ENCODE assay signal across 17 mouse cellular contexts in the genomic region with DNA sequence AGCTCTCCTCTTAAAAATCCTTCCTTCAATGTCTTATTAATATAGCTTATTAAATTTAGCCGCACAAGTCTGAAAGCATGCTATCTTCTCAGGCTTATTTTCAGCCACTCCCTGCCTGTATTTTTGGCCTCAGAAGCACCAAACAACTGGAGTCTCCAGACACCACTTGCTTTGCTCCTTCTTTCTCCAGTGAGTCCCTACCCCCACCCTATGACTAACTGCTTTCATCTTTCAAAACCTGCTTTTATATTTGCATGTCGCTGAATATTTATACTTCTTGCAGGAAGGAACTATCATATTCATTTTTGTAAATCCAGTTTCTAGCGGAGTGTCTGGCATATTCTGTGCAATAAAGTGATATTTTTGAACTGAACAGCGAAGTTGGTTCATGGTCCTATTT.
"Had no signal": no experiment of that assay in that cellular context is flagged by ENCODE, and none has a peak within 500 bp of the region (broad histone marks: within the 10 kb centered on the region; RNA-seq: fewer than 3 reads in every experiment).

No protein-coding gene starts in this region.

- H3K27me3 ChIP-seq: liver, embryonic 13.5 days; midbrain, embryonic 12.5 days; midbrain, embryonic 15.5 days; neural tube, embryonic 13.5 days had no signal

- ATAC-seq: midbrain, embryonic 15.5 days had no signal

- H3K27ac ChIP-seq: kidney, postnatal 0 days; liver, embryonic 13.5 days; macrophage; midbrain, embryonic 12.5 days; midbrain, embryonic 15.5 days; neural tube, embryonic 13.5 days; stomach, postnatal 0 days had no signal

- H3K36me3 ChIP-seq: liver, embryonic 13.5 days; midbrain, embryonic 15.5 days; neural tube, embryonic 13.5 days had no signal

- H3K4me3 ChIP-seq: liver, embryonic 13.5 days; midbrain, embryonic 12.5 days; midbrain, embryonic 15.5 days; neural tube, embryonic 13.5 days had no signal

- DNase-seq: kidney, adult 18-20 months; kidney, postnatal 25 days; liver, embryonic 13.5 days; lung, adult 2 months; lung, postnatal 14 days; retina, postnatal 1 day; right cerebral cortex, postnatal 14 days; right cerebral cortex, postnatal 4 days; thymus, adult 2 months; thymus, postnatal 14 days; thymus, postnatal 4 days had no signal

- H3K4me1 ChIP-seq: liver, embryonic 13.5 days had no signal
